Mouse (Mus musculus): ENCODE data around the gene Cdt1. TPM values are rescaled to one million over a fixed set of nuclear protein-coding genes. Genes with fewer than 3 reads are reported as not detected.

Cdt1 gene
- total and polyA plus RNA-seq, 3 experiments: 49.9 to 375 (median 70.8) TPM

DNA sequence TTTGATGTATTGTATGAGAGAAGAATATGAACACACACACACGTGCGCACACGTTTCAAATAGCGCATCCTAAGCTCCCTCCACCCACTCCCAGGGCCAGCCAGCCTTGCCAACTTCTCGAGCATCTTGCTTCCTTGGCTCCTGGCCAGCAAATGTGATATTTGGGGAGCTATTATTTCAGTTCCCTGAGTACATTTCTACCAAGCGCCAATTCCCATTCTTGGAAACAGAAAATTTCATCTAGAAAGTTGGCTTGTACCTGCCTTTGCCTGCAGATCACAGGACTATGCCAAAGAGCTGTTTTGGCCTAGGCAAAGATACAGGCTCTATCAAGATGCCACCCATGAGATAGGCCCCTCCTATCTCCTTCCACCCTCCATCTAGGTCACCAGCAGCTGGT is 13.0 kb upstream of the Cdt1 start:
- Histone ChIP-seq H3K27me3 (ENCODE audit: insufficient read depth, low read length) (no peaks in the 10 kb centered on the region), H3K36me3 (replicated peaks) (peaks cover 4% of the 10 kb centered on the region), H3K9me3 (replicated peaks) (no peaks in the 10 kb centered on the region), H3K4me3 (ENCODE audit: low read depth, low read length) (no peak overlapping the region), H3K4me1 (ENCODE audit: insufficient read depth, low read depth, low read length) (peaks cover 62% of the 10 kb centered on the region)
- ATAC-seq (ENCODE audit: extremely low read depth, insufficient number of reproducible peaks, low FRiP score, poor library complexity, severe bottlenecking) (no peak), DNase-seq (ENCODE audit: low spot score) (no peak)
- TF ChIP-seq GATA2 (IDR thresholded peaks at IDR 0.05; ENCODE audit: borderline replicate concordance, low read depth, low read length) (no peak), GATA1 (IDR thresholded peaks at IDR 0.05; ENCODE audit: borderline replicate concordance, low read length) (no peak), CTCF (IDR thresholded peaks at IDR 0.05; ENCODE audit: low read depth, low read length) (no peak), TAL1 (conservative IDR thresholded peaks at IDR 0.05; ENCODE audit: low read depth, low read length) (no peak), POLR2AphosphoS5 (IDR thresholded peaks at IDR 0.05; ENCODE audit: insufficient replicate concordance, low read depth, low read length) (no peak)

DNA sequence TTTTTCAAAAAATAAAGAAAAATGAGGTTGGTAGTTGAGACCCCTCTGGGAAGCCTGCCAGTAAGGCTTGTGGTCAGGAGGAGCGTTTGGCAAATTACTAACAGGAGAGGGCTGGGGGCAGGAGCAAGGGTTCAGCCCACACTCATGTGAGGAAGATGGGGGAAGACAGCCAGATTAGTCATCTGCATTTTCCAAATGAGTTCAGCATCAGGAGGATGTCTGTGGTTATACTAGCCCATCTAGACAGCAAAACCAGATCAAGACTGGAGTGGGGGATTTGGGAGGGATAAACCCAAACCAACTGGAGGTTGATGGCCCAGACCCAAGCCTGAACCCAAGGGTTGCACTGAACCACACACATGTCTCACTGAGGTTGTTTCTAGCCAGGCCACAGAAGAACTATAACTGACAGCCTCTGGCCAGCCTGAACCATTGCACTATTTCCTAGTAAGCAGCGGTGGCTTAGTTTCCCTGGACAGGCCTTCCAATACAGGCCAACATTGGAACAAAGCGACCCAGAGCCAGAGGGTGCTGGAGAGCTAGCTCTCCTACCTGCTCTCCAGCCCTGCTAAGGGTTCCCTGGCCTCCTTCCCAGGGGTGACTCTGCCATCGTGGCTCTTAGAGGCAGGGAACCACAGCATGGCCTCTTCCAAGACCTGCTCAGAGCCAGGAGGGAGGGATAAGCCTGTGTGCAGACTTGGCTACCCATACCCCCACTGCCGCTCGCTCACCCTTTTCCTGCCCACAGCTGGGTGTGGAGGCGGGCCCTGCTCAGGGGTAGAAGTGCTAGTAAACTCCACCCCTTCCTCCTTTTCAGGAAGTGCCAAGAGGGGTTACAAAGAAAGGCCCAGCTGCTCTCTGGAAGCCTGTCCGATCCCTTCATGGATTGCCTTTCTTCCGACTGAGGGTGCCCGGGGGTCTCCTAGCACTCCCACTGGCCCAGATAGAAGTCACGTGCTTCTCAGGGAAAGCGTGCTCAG is 11.5 kb upstream of the Cdt1 start:
- TF ChIP-seq GATA1 (IDR thresholded peaks at IDR 0.05; ENCODE audit: borderline replicate concordance, low read length) (no peak), CTCF (IDR thresholded peaks at IDR 0.05; ENCODE audit: low read depth, low read length) (no peak), GATA2 (IDR thresholded peaks at IDR 0.05; ENCODE audit: borderline replicate concordance, low read depth, low read length) (no peak), POLR2AphosphoS5 (IDR thresholded peaks at IDR 0.05; ENCODE audit: insufficient replicate concordance, low read depth, low read length) (no peak), TAL1 (conservative IDR thresholded peaks at IDR 0.05; ENCODE audit: low read depth, low read length) (no peak)
- ATAC-seq (ENCODE audit: extremely low read depth, insufficient number of reproducible peaks, low FRiP score, poor library complexity, severe bottlenecking) (peak; percentile 86), DNase-seq (ENCODE audit: low spot score) (peak; percentile 73)
- H3K27me3 ChIP-seq (ENCODE audit: insufficient read depth, low read length): no peaks in the 10 kb centered on the region
- H3K9me3 ChIP-seq (replicated peaks): no peaks in the 10 kb centered on the region
- peaks cover 2% of the 10 kb centered on the region for H3K36me3 ChIP-seq (replicated peaks)
- peak overlapping the region; percentile 72 for H3K4me3 ChIP-seq (ENCODE audit: low read depth, low read length)
- H3K4me1 ChIP-seq (ENCODE audit: insufficient read depth, low read depth, low read length): peaks cover 61% of the 10 kb centered on the region

DNA sequence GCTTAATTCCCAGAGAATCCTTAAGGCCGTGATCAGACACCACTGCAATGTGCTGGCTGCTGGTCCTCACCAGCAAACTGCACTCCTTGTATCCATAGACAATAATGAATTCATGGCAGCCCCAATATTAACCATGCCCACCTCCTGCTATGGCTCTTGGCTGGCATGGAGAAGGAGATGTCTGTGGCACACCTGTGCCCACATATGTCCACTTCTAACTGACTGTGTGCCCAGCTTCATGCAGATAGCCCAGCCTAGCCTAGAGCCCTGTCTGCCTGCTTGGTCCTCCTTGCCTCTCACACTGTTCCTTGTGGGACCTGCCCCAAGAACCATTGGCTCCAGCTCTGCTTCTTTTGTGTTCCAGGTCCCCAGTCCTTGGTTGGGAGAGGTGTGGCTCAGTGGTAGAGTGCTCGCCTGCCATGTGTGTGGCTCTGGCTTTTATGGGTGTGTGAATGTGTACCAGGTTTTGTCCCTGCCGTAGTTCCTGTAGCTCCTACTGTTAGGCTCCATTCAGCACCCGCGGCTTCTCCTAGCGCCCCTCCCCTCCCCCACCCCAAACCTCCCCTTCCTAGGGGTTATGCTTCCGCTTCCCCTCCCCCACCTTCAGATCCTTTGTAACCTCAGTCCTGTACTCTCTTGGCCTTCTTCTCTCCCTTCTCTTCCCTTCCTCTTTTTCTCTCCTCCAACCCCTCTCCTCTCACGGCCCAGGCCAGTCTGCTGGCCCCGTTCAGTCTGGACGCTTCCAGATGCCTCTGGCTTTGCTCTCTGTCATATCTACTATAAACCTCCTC is 10.4 kb upstream of the Cdt1 start:
- no peak for TF ChIP-seq TAL1 (conservative IDR thresholded peaks at IDR 0.05; ENCODE audit: low read depth, low read length)
- TF ChIP-seq POLR2AphosphoS5 (IDR thresholded peaks at IDR 0.05; ENCODE audit: insufficient replicate concordance, low read depth, low read length): no peak
- no peak for TF ChIP-seq GATA2 (IDR thresholded peaks at IDR 0.05; ENCODE audit: borderline replicate concordance, low read depth, low read length)
- no peak for TF ChIP-seq CTCF (IDR thresholded peaks at IDR 0.05; ENCODE audit: low read depth, low read length)
- no peak for TF ChIP-seq GATA1 (IDR thresholded peaks at IDR 0.05; ENCODE audit: borderline replicate concordance, low read length)
- H3K4me1 ChIP-seq (ENCODE audit: insufficient read depth, low read depth, low read length): peaks cover 53% of the 10 kb centered on the region
- DNase-seq (ENCODE audit: low spot score): peak; percentile 64
- no peaks in the 10 kb centered on the region for H3K9me3 ChIP-seq (replicated peaks)
- peaks cover 3% of the 10 kb centered on the region for H3K36me3 ChIP-seq (replicated peaks)
- H3K27me3 ChIP-seq (ENCODE audit: insufficient read depth, low read length): no peaks in the 10 kb centered on the region
- ATAC-seq (ENCODE audit: extremely low read depth, insufficient number of reproducible peaks, low FRiP score, poor library complexity, severe bottlenecking): peak; percentile 52
- peak overlapping the region; percentile 72 for H3K4me3 ChIP-seq (ENCODE audit: low read depth, low read length)

DNA sequence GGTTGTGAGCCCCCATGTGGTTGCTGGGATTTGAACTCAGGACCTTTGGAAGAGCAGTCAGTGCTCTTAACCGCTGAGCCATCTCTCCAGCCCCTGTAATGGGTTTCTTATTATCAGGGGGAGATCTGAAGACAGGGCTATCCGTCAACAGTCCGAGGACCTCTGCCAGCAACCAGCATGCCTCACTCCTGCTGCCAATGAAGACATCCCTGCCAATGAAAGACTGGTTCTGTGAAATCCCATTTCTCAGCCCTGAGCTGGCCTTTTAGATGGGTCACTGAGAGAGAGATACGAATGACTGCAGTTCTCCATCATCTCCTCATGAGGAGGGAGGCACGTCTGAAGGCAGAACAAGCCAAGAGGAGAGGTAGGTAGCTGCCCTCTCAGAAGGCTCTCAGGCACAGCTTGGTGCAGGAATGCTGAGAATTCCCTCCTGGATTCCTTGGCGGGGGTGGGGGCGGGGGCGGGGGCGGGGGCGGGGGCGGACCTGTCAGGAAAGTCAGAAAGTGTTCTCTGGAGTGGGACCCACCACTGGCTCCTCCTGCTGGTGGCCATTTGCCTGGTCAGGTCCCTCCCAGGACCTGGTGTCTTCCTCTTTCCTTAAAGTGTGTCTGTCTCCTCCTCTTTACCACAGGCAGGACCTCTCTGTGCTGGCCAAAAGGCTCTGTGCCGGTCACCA is 9.0 kb upstream of the Cdt1 start:
- peaks cover 46% of the 10 kb centered on the region for H3K4me1 ChIP-seq (ENCODE audit: insufficient read depth, low read depth, low read length)
- H3K36me3 ChIP-seq (replicated peaks): peaks cover 7% of the 10 kb centered on the region
- no peaks in the 10 kb centered on the region for H3K27me3 ChIP-seq (ENCODE audit: insufficient read depth, low read length)
- DNase-seq (ENCODE audit: low spot score) (no peak), ATAC-seq (ENCODE audit: extremely low read depth, insufficient number of reproducible peaks, low FRiP score, poor library complexity, severe bottlenecking) (no peak)
- no peak for TF ChIP-seq POLR2AphosphoS5 (IDR thresholded peaks at IDR 0.05; ENCODE audit: insufficient replicate concordance, low read depth, low read length)
- TF ChIP-seq GATA1 (IDR thresholded peaks at IDR 0.05; ENCODE audit: borderline replicate concordance, low read length): no peak
- TF ChIP-seq TAL1 (conservative IDR thresholded peaks at IDR 0.05; ENCODE audit: low read depth, low read length): no peak
- no peak for TF ChIP-seq CTCF (IDR thresholded peaks at IDR 0.05; ENCODE audit: low read depth, low read length)
- no peak for TF ChIP-seq GATA2 (IDR thresholded peaks at IDR 0.05; ENCODE audit: borderline replicate concordance, low read depth, low read length)
- H3K4me3 ChIP-seq (ENCODE audit: low read depth, low read length): no peak overlapping the region
- H3K9me3 ChIP-seq (replicated peaks): no peaks in the 10 kb centered on the region

DNA sequence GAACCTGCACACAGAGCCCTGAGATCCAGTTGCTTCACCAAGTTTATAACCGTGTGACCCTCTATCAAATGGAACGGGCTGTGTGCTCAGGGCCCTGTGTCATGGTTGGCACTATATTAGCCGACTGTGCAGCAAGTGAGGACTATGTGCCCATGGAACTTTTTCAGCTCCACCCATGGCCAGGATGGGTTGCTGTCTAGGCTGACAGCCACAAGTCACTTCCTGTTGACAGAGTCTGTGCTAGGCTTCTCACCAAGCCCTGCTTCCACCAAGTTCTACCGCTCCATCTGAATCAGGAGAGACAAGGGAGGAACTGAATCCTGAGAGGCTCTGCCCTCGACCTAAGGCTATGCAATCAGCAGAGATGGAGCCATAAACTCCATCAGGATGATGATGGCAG is 6.6 kb upstream of the Cdt1 start:
- no peak overlapping the region for H3K4me3 ChIP-seq (ENCODE audit: low read depth, low read length)
- peaks cover 47% of the 10 kb centered on the region for H3K4me1 ChIP-seq (ENCODE audit: insufficient read depth, low read depth, low read length)
- no peaks in the 10 kb centered on the region for H3K27me3 ChIP-seq (ENCODE audit: insufficient read depth, low read length)
- ATAC-seq (ENCODE audit: extremely low read depth, insufficient number of reproducible peaks, low FRiP score, poor library complexity, severe bottlenecking) (no peak), DNase-seq (ENCODE audit: low spot score) (no peak)
- no peaks in the 10 kb centered on the region for H3K9me3 ChIP-seq (replicated peaks)
- TF ChIP-seq GATA1 (IDR thresholded peaks at IDR 0.05; ENCODE audit: borderline replicate concordance, low read length) (no peak), TAL1 (conservative IDR thresholded peaks at IDR 0.05; ENCODE audit: low read depth, low read length) (no peak), CTCF (IDR thresholded peaks at IDR 0.05; ENCODE audit: low read depth, low read length) (no peak), GATA2 (IDR thresholded peaks at IDR 0.05; ENCODE audit: borderline replicate concordance, low read depth, low read length) (no peak), POLR2AphosphoS5 (IDR thresholded peaks at IDR 0.05; ENCODE audit: insufficient replicate concordance, low read depth, low read length) (no peak)
- peaks cover 23% of the 10 kb centered on the region for H3K36me3 ChIP-seq (replicated peaks)

Data from G1E (cell line).